Mouse (Mus musculus): ENCODE measurements around the gene Klf11.

The Klf11 gene

DNA sequence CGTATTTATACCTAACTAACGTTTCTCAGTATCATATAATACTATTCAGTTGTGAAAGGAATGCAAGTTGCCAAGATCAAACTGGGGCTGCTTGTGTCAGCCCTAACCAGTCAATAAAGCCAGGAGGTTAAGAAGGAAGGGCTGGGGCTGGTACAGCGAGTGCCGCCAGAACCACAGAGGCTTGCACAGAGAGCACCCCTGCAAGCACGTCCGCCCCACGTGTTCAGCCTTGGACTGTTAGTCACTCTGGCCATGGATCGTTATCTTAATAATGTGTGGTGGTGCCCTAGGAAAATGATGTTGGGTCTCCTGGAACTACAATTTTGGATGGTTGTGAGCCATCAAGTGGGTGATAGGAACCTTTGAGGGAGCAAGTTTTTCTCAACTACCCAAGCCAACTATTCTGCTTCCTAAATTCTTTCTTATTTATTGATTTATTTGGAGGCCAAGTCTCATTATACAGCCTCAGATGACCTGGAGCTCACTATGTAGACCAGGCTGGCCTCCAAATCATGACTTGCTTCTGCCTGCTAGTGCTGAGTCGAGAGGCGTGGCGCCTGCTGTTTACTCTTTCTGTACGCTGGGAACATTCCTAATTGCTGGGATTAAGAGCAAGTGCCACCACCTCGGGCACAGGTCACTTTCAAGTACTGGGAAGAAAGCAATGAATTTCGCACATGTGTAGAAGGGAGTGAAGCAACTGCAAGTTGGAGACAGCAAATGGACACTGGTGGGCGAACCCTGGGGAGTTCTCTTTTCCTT, 54.6 kb downstream of the Klf11 start:
- DNase-seq (ENCODE audit: low read depth) = no peak

GRCm38 (mm10) chr12:24706764-24707479, 55.8 kb downstream of the Klf11 start:
- peak; percentile 80 for DNase-seq (ENCODE audit: low read depth)

DNA sequence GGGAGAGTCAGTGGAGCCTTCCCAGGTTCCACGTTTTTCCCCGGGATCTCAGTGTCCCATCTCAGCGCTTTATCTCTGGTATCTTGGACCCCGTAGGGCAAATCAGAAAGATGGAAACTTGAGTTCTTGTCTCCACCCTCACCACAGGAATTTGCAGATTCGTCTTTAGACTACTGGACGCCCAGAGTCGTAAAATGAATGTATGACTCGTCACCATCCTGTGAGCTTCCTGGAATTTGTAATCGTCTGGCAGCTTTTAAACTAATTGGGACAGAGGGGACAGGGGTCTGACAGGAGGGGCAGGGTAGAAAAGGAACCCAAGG, 56.4 kb downstream of the Klf11 start:
- peak; percentile 64 for DNase-seq (ENCODE audit: low read depth)

GRCm38 (mm10) chr12:24707954-24708823, 57.1 kb downstream of the Klf11 start, which contains the start of gene Rrm2:
Gene Rrm2, plus strand, starts transcription at chr12:24708241.
- DNase-seq (ENCODE audit: low read depth) = peak; percentile 98

DNA sequence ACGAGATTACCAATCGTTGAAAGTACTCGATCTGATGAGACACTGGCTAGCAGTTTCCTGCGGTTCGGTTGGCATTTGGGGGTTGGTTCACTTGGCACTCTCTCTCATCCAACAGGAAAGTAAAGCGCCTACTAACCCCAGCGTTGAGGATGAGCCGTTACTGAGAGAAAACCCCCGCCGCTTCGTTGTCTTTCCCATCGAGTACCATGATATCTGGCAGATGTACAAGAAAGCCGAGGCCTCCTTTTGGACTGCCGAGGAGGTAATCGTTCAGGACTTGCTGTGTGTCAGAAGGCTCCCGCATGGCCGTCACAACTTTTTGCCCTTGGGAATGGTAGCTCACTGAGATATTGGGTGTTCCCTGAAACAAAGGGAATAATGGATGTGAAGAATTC, 57.7 kb downstream of the Klf11 start:
- DNase-seq (ENCODE audit: low read depth) = no peak

DNA sequence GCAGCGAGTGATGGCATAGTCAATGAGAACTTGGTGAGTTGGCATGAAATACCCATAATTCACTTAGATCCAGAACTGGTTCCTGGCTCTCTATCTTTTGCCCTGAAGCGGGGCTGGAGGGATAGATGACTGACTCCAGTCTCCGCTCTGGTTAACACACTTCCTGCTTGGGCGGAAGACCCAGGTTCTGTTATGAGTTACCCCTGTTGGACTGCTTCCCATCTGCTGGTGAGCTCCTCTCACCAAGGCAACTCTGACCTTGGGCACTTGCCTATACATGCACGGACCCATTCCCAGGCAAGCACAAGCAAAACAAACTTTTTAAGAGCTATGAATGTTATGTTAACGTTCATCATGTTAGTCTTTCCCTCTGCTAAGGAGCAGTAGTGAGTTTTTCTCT, 58.3 kb downstream of the Klf11 start:
- DNase-seq (ENCODE audit: low read depth) = peak; percentile 72

DNA sequence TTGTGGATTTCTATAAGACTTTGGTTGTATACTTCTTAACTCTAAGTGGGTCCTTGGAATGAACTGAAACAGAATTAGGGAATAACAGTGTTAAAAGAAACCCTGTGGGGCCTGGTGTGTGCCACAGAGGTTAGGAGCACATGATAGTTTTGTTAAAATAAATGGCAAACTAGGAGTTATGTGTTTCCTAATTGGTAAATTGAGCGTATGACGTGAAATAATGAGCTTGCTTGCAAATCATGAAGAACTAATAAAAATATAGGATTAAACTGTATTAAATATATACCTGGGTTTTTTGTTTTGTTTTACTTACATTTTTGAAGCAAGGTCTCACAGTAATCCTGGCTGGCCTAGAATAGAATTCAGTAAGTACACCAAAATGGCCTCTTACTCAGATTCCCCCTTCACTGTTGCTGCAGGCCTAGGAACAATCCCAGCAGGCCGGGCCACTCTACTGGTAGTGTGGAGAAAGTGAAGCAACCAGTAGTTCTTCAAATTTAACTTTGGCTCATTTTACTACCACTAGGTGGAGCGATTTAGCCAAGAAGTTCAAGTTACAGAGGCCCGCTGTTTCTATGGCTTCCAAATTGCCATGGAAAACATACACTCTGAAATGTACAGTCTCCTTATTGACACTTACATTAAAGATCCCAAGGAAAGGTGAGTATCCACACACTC, 58.9 kb downstream of the Klf11 start:
- DNase-seq (ENCODE audit: low read depth) = peak; percentile 91

- DNase-seq (ENCODE audit: low read depth) = peak; percentile 84
Observed at GRCm38 (mm10) chr12:24710672-24711071, 59.6 kb downstream of the Klf11 start.

Data from induced T-regulatory cell, adult 2 months (primary cell).